Mouse (Mus musculus): ENCODE data around the gene Cadps. TPM values are rescaled to one million over a fixed set of nuclear protein-coding genes. Genes with fewer than 3 reads are reported as not detected.
"Not testable (repeated sequence)": the region's sequence is repeated elsewhere in the genome, so short reads cannot be mapped to it uniquely, and the experiment has no call there.

Cadps gene
- total RNA-seq, 2 experiments from 2014 or later = 232 to 234 TPM

DNA sequence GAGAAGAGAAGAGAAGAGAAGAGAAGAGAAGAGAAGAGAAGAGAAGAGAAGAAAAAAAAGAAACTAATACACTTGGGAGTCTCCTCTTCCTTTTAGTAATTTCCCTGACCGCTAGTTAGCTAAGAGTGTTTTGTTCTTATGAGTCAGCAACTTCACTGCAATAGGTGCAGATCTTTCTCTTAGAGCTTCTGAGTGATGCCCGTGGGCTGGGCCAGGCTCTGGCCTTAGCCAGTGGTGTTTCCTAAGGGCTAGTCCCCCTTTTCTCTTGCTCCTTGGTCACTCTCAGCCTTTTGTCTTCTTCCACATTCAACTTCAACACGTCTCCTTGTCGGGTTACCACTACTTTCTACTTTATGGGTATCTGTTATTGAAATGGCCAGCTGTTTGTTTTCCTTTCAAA lies 216.7 kb downstream of the Cadps start:
- H3K27ac ChIP-seq = no peak overlapping the region
- TF ChIP-seq CTCF (conservative IDR thresholded peaks at IDR 0.05) = no peak
- no peak overlapping the region for H3K4me3 ChIP-seq
- DNase-seq (ENCODE audit: low spot score in 2 of 2) = no peak

DNA sequence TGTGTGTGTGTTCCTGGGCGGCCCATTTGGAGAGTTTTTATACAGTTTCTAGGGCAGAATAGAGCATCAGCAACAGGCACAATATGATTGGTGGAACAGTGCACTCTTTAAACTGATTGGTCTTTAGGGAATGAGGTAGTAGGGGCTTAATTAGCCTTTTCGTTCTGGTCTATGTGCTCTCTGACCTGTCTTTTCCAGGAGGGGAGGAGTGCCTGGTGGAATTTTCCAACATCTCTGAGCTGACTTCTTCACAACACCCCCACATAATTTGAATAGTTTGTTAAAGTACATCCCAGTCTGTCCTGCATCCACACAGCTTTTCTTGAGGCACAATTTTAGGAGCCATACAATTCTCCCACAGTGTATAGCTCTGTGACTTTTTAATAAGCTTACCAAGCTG lies 220.8 kb downstream of the Cadps start:
- no peak for DNase-seq (ENCODE audit: low spot score in 2 of 2)
- TF ChIP-seq CTCF (conservative IDR thresholded peaks at IDR 0.05) = no peak
- H3K27ac ChIP-seq = no peak overlapping the region

DNA sequence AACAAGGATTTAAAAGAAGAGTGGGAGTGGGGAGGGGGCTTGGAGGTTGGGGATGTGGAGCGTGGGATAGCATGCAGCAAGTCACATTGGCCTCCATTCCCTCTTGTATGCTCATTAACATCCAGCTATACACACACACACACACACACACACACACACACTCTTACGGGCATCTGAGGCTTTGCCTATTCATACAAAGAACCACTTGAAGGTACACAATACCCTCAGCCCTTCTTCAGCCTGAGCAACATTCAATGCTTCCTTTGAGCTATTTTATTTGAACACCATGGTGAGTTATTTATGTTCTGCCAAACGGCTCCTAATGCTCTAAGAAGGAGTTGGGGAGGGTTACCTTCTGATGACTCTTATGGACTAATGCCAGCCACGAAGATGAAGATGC lies 227.6 kb downstream of the Cadps start:
- Histone ChIP-seq H3K4me3 (no peak overlapping the region), H3K27ac (no peak overlapping the region)
- no peak for TF ChIP-seq CTCF (conservative IDR thresholded peaks at IDR 0.05)
- DNase-seq (ENCODE audit: low spot score in 2 of 2) = no peak

More for the DNA sequence above, 220.8 kb downstream of the Cadps start:
- H3K4me3 ChIP-seq = no peak overlapping the region

DNA sequence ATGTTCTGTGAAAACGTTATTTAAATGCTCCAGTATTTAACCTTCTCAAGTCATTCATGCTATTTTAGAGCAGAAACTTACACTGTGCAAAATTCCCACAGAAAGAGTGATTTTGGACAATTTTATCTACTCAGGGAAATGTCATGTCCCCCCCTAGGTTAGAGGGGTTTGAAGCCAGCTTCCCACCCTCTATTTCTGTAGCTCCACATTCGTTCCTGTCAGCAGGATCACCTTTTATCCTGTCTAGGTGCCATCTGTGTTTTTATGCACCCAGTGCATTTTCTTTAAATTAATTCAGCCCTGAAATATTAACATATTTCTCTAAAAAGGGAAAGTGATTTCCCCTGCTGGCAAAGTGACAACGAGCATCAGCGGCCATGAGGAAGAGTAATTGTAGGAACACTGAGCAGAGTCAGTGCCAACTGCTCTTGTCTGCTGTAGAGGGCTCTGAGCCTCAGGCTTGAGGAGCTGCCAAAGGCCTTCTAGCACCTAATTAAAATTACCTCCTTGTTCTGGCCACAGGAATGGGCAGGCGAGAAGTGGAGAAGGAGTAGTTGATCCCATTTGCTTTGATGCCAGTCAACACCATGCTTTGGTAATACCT lies 230.3 kb downstream of the Cadps start:
- peak; percentile 24 to 33 for DNase-seq (ENCODE audit: low spot score in 2 of 2)
- no peak; the same call in 1 of the 2 replicates for TF ChIP-seq CTCF (conservative IDR thresholded peaks at IDR 0.05)
- H3K4me3 ChIP-seq = no peak overlapping the region
- peak overlapping the region; percentile 28; the same call in 1 of the 2 replicates for H3K27ac ChIP-seq

DNA sequence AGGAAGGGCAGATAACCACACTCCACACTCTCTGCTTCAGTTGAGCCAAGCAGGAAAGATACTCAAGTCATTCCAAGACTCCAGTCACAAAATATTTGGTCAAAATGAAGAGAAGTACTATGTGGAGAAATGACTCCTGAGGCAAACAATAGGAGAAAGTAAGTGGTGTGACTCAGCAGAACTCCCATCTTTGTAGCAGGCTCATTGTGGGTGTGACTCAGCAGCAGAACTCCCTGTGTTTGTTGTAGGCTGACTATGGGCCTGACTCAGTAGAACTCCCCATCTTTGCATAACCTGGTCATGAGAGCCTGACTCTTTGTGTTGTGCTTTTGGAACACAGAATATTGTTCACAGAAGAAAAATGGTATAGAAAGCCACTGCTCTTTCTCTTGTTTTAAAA lies 231.1 kb downstream of the Cadps start:
- DNase-seq (ENCODE audit: low spot score in 2 of 2) = no peak
- Histone ChIP-seq H3K4me3 (no peak overlapping the region), H3K27ac (0 out of 2 replicates have a peak overlapping the region, but pooled peaks have one; percentile 28)

DNA sequence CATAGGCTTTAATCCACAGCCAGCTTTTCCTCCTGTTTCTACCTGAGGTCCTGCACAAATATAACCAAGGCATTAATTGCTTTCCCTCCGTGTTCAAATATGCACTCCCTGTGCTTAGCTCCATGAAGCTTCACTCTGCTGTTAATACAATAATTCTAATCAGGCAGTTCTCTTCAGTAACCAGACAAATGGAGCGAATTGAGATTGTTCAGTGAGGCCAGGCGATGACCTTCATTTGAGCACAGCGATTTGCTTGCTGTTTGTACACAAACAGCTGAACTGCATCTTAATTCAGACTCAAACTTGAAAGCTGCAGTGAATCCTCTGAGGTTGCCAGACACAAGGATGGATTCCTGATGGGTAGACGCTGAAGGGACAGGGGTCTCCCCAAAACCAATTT lies 239.3 kb downstream of the Cadps start:
- no peak for DNase-seq (ENCODE audit: low spot score in 2 of 2)
- no peak for TF ChIP-seq CTCF (conservative IDR thresholded peaks at IDR 0.05)
- no peak overlapping the region for H3K4me3 ChIP-seq

More for the DNA sequence above, 231.1 kb downstream of the Cadps start:
- no peak for TF ChIP-seq CTCF (conservative IDR thresholded peaks at IDR 0.05)

DNA sequence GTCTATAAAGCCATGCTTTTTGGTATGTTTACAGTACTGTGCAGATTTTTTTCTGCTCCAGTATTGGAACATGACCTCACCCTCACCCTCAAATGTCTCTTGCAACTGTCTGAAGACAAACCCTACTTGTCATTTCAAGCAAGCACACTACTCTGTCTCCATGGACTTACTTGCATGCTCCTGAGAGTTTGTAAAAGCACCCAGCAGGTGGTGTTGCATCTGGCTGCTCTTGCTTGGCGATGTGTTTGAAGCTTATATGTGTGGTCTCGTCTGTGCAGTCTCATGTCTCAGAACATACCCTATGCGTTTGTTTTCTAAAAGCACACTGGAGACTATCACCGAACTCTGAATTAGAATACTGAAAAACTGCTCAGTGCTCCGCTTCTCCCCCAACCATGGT lies 241.2 kb downstream of the Cadps start:
- Histone ChIP-seq H3K4me3 (no peak overlapping the region), H3K27ac (no peak overlapping the region)
- TF ChIP-seq CTCF (conservative IDR thresholded peaks at IDR 0.05) = no peak
- DNase-seq (ENCODE audit: low spot score in 2 of 2) = no peak

More for the DNA sequence above, 239.3 kb downstream of the Cadps start:
- no peak overlapping the region for H3K27ac ChIP-seq

DNA sequence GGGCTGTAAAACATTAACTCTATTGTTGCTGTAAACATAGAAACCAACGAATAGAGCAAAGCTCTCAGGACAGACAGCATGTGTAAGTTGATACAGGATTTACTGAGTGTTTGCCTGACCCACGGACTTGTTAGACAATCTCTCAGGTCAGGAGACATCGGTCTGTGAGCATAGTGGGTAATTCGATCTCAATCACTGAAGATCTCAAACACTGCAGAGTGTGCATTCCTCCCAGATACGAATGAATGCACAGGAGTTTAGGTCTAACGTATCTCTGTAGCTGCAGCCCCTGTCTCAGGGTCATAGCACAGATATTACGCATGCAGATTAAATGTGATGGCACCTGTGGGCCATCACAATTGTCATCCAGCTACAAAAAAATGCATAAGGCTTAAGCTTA lies 242.1 kb downstream of the Cadps start:
- TF ChIP-seq CTCF (conservative IDR thresholded peaks at IDR 0.05) = no peak
- H3K4me3 ChIP-seq = no peak overlapping the region
- DNase-seq (ENCODE audit: low spot score in 2 of 2) = no peak
- no peak overlapping the region for H3K27ac ChIP-seq

DNA sequence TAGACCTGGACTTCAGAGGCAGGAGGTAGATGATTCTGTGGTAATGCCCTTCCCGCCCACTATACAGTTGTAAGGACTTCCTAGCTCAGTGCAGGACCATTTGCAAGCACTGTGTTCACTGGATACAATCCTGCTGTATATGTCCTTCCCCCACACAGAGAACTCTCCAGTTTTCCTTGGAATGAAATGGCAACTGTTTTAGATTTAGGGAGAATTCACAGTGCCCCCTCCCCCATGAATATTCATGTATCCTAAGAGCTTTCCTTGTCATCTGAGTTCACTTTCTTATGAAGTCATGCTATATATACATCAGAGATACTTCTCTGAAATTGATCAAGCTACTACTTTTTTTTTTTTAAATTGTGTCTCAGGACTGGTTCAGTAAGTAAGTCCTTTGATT lies 244.7 kb downstream of the Cadps start:
- H3K27ac ChIP-seq = no peak overlapping the region
- no peak for TF ChIP-seq CTCF (conservative IDR thresholded peaks at IDR 0.05)
- DNase-seq (ENCODE audit: low spot score in 2 of 2) = no peak

DNA sequence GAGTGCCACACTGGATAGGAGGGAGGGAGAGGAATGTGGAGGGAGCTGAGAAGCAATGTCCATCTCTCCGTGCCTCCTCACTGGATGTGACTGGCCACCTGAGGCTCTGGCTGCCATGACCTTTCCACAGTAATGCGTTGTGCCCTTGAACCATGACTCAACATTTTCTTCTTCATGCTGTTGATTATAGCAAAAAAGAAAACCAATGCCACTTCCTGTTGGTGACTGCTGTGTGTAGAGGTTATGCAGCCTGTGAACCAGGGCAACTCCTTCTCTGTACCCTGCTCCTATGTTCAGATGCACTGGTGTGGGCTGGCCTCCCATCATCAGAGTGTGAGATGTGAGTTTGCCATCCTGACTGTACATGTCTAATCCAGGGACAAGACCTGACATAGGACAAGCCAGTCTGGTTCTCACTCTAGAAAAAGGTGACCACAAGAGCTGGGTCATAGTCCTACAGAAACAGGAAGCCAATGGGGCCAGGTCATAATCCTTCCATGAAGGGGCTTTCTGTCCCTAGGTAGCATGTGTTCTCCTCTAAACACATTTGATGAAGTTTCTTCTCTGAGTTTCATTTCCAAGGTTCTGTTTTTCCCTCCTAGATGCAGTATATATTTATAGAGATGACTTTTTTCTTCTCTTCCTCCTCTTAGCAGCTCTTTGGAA lies 245.3 kb downstream of the Cadps start:
- TF ChIP-seq CTCF (conservative IDR thresholded peaks at IDR 0.05) = no peak
- Histone ChIP-seq H3K27ac (no peak overlapping the region), H3K4me3 (no peak overlapping the region)
- no peak for DNase-seq (ENCODE audit: low spot score in 2 of 2)

More for the DNA sequence above, 244.7 kb downstream of the Cadps start:
- H3K4me3 ChIP-seq = no peak overlapping the region

DNA sequence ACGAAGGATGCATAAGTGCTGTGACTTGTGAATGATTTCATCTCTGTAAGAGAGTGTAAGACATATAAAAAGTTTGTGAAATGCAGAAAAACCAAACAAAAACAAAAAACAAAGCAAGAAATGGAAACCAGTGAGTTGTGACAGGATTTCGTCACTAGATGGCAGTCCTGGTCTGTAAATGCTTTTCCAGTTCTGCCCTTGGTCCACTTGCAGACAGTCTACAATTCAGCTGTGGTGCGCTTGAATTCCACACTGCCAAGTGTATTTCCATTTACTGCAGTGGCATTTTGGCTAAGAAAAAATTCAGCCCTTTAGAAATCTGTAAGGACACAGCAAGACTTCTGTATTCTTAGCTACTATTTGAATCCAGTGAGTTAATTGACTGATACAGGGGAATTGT lies 247.8 kb downstream of the Cadps start:
- peak; percentile 88 for TF ChIP-seq CTCF (conservative IDR thresholded peaks at IDR 0.05)
- Histone ChIP-seq H3K4me3 (no peak overlapping the region), H3K27ac (no peak overlapping the region)
- peak; percentile 62 to 65 for DNase-seq (ENCODE audit: low spot score in 2 of 2)

DNA sequence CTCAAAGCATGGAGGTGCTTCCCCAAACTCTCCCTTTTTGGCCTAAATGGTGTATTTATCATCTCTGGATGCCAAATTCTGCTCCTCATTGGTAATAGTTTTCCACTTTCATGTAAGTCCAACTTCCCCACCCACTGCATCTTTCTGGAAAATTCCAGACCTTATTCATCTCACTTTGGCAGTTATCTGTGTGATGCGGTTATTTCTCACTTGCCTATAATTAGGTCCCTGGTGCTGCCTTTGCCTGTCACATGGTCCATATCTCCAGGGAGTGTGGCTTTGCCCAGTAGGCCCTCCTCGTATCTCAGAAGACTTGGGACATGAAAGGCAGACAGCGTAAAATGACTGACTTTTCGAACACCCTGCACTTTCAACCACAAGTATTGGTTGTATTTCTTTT lies 248.5 kb downstream of the Cadps start:
- no peak for DNase-seq (ENCODE audit: low spot score in 2 of 2)
- no peak overlapping the region for H3K4me3 ChIP-seq
- H3K27ac ChIP-seq = no peak overlapping the region
- TF ChIP-seq CTCF (conservative IDR thresholded peaks at IDR 0.05) = no peak

DNA sequence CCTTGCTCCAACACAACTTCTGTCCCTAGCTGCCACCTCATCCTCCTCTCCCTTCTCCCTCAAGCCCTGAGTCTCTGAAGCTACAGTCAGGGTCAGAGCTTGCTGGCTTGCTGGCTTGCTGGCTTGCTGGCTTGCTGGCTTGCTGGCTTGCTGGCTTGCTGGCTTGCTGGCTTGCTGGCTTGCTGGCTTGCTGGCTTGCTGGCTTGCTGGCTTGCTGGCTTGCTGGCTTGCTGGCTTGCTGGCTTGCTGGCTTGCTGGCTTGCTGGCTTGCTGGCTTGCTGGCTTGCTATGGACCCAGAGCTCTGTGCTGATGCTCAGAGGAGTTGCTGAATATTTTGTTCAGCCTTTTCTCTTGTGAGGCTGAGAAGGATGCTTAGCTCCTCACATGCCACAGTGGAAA lies 261.1 kb downstream of the Cadps start:
- not testable (repeated sequence) for DNase-seq (ENCODE audit: low spot score in 2 of 2); H3K4me3 ChIP-seq; H3K27ac ChIP-seq

DNA sequence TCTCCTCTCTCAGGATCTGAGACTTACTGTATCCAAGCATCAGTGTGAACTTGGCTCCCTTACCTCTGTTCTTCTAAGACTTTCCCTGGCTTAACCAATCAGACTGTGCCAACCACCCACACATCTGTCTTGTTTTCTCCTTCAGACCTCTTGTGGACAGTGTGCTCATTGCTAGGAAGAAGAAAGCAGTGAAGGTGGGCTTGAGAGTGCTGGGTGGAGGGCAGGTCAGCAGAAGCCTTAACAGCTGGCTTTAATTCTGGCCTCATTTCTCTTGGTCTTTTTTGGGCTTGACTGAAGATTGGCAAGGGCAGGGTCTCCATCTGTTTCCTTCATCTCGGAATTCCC lies 262.7 kb downstream of the Cadps start:
- Histone ChIP-seq H3K27ac (no peak overlapping the region), H3K4me3 (no peak overlapping the region)
- DNase-seq (ENCODE audit: low spot score in 2 of 2) = no peak
- no peak for TF ChIP-seq CTCF (conservative IDR thresholded peaks at IDR 0.05)
